Mouse (Mus musculus) erythroblast, embryonic 14.5 days (primary cell): ENCODE measurements at regions not wholly inside any gene's neighbourhood (a gene's known extent, or its start where the extent isn't known, plus 50 kb on each side); places are given as distances from the start of the nearest gene placed in this dataset.

ENCODE experiments used
- H3K27me3 ChIP-seq: 2 replicates; pipeline ENCODE4 v1.6.1; 2012; ENCODE audit warnings: inconsistent platforms; ENCODE audit not compliant: control insufficient read depth
- H3K36me3 ChIP-seq: 2 replicates; pipeline ENCODE4 v1.6.1; 2012; ENCODE audit warnings: mild to moderate bottlenecking, inconsistent platforms; ENCODE audit not compliant: control insufficient read depth
- H3K4me1 ChIP-seq: 2 replicates; pipeline ENCODE4 v1.6.1; 2012; ENCODE audit warnings: inconsistent platforms; ENCODE audit not compliant: control insufficient read depth
- H3K4me3 ChIP-seq: replicated peaks from 2 replicates; pipeline ENCODE3; 2012; ENCODE audit warnings: moderate library complexity, mild to moderate bottlenecking, inconsistent platforms
- H3K9me3 ChIP-seq: 2 replicates; pipeline ENCODE4 v1.6.1; 2012; ENCODE audit warnings: low read length, inconsistent platforms, mixed read lengths; ENCODE audit not compliant: control insufficient read depth
- GATA1 ChIP-seq: IDR thresholded peaks from 2 replicates; pipeline ENCODE4 v1.6.1; 2012; ENCODE audit warnings: low read length, inconsistent platforms, mixed read lengths
- TAL1 ChIP-seq: IDR thresholded peaks from 3 replicates; pipeline ENCODE4 v1.6.1; 2012; ENCODE audit warnings: low read length, inconsistent platforms, mixed read lengths

DNA sequence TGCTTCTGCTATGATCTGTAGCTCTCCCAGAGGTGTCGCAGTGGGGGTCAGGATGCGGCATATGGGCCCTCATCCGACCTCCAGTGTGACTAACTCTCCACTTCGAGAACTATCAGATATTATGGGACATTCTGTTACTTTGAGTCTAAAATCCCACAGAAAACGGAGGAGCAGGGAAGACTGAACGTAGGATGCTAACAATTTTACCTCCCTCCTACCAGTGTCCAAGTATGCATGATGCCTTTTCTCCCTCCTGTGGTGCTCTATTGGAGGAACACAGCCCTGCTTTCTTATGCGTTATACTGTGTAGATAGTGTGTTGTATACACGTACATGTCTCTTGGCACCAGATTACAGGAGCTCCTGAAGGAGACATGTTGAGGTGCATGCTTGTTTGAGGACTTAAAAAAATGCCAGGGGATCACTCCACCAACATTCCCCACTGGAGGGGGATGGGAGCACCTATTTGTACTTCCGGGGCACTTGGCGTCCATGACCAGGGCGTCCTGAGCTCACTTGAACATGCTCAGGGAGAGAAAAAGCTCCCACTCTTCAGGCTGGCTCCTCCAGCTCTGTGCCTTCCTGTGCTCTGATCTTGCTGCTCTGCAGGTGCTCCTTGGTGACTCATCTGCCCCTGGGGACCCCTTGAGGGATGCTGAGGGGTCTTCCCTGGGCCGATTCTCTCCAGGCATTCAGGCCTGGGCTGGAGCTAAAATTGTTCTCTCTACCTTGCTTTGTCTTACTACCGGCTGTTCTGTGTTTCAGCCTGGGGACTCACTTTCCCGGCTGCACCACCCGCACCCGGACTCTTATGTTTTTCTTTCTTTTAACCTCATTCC lies 73.6 kb upstream of the Bod1 start:
- no peaks in the 10 kb centered on the region for H3K36me3 ChIP-seq
- TF ChIP-seq TAL1 = no peak
- no peak for TF ChIP-seq GATA1
- no peaks in the 10 kb centered on the region for H3K9me3 ChIP-seq
- peaks cover 8% of the 10 kb centered on the region for H3K4me1 ChIP-seq
- H3K27me3 ChIP-seq = peaks cover 28% of the 10 kb centered on the region
- no peak overlapping the region for H3K4me3 ChIP-seq

DNA sequence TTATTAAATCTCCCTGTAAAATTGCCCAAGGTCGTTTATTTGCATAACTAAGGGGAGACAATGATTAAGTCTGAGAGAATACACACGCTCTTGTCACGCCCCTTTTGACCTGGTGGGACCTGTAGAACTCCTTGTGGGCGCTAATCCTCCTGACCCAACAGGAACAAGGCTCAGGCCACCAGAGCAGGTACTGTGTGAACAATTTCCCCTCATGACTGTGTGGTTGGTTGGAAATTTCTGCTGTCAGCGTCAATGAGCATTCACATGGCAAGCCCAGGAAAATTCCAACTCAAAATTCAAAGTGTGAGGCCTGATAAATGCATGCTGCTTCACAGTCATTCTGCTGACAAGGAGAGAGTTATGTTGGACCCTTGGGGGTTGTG lies 74.2 kb upstream of the Bod1 start:
- Histone ChIP-seq H3K9me3 (peaks cover 4% of the 10 kb centered on the region; the same call in 1 of the 2 replicates), H3K4me1 (peaks cover 12% of the 10 kb centered on the region), H3K36me3 (no peaks in the 10 kb centered on the region), H3K4me3 (no peak overlapping the region), H3K27me3 (peaks cover 33% of the 10 kb centered on the region)
- TF ChIP-seq GATA1 (no peak), TAL1 (no peak)

DNA sequence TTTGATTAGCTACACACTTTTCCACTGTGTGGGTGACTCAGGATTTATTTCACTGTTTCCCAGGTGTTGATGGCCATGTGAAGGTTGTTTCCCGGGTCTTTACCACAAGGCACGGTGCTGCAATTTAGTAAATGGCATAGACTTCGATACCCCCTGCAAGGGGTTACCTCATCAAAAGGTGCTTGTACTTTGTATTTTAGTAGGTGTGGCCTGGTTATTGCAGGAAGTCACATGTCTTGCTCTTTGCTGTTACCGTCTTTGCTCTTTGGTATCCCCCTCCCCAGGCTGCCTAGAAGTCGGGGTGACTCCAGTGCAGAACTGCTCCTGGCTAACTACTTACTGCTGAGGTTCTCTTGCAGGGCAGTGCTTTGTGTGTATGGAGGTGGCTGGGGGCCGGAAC lies 74.8 kb upstream of the Bod1 start:
- peaks cover 33% of the 10 kb centered on the region for H3K27me3 ChIP-seq
- TF ChIP-seq GATA1 (no peak), TAL1 (no peak)
- H3K9me3 ChIP-seq = peaks cover 4% of the 10 kb centered on the region; the same call in 1 of the 2 replicates
- no peak overlapping the region for H3K4me3 ChIP-seq
- H3K4me1 ChIP-seq = peaks cover 17% of the 10 kb centered on the region
- H3K36me3 ChIP-seq = no peaks in the 10 kb centered on the region

DNA sequence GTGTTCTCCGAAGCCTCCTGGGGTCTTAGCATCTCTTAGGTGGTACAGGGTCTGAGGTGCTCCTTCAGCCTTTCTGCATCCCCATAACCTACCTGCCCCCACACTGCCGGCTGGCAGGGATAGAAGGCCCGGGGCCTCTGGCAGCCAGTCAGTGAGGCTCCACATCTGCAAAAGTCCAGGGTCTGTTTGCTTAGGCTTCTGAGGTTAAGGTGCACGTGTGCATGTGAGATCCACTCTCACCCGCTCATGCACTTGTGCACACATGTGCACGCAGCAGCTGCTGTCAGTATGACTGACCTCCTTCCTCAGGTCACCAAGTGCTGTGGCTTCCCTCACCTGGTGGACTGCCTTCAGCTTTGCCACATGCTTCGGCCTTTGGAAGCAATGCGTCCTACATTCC lies 75.3 kb upstream of the Bod1 start:
- H3K36me3 ChIP-seq = no peaks in the 10 kb centered on the region
- H3K4me1 ChIP-seq = peaks cover 21% of the 10 kb centered on the region
- H3K4me3 ChIP-seq = no peak overlapping the region
- peaks cover 4% of the 10 kb centered on the region; the same call in 1 of the 2 replicates for H3K9me3 ChIP-seq
- H3K27me3 ChIP-seq = peaks cover 31% of the 10 kb centered on the region
- TF ChIP-seq TAL1 (no peak), GATA1 (no peak)

DNA sequence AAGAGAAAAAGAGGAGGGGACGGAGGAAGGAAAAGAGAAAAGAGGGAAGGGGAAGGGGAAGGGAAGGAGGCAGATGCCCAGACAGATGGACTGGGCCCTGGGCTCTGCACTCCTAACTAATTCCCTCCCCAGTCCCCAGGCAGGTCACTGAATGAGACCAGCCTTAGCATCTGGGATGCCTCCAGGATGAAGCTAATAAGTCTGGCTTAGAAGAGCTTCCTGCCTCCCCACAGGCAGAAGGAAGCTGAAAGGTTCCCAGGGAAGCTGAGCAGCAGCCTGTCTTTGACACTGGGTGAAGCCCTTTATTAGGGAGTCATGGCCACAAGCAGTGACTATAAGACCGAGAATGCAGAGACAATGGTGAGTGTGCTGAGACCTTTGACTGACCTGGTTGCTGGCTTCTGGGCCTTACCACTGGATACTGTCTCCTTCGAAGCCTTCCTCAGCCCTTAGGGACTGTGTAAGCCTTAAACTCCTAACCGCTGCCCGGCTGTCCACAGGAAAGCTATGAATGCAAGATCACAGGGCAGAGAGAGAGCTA lies 76.7 kb upstream of the Bod1 start:
- peaks cover 4% of the 10 kb centered on the region; the same call in 1 of the 2 replicates for H3K9me3 ChIP-seq
- peaks cover 34% of the 10 kb centered on the region for H3K27me3 ChIP-seq
- H3K4me1 ChIP-seq = peaks cover 24% of the 10 kb centered on the region
- no peaks in the 10 kb centered on the region for H3K36me3 ChIP-seq
- TF ChIP-seq GATA1 (no peak), TAL1 (no peak)
- H3K4me3 ChIP-seq = no peak overlapping the region

DNA sequence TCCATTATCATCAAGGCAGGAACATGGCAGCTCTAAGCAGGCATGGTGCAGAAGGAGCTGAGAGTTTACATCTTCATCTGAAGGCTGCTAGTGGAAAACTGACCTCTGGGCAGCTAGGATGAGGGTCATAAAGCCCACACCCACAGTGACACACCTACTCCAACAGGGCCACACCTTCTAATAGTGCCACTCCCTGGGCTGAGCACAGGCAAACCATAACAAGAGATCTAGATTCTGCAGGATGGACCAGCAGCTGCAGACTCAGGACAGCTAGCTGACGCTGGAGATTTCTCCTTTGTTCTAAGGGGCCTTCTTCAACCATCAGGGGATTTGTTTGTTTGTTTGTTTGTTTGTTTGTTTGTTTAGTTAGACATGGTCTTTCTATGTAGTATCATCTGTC lies 79.6 kb upstream of the Bod1 start:
- no peak for TF ChIP-seq GATA1
- TF ChIP-seq TAL1 = no peak
- peaks cover 33% of the 10 kb centered on the region for H3K27me3 ChIP-seq

DNA sequence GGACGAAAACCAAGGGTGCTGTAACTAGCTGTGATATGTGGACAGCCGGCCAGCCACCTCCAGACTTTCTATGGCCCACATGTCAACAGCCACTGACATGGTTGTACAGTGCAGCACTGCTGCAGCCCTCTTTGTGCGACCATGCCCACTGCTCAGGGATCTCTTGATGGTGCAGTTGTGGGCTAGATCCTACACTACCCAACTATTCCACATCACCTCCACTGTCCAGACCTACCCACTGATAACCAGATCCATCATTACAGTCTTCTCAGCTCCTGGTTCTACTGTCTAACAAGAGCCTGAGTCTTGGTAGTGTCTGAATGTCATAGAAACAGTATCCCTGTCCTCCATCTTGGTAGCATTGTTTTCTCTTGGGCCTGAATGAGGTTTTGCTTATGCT lies 81.5 kb upstream of the Bod1 start:
- TF ChIP-seq GATA1 = no peak
- TF ChIP-seq TAL1 = no peak
- Histone ChIP-seq H3K9me3 (peaks cover 4% of the 10 kb centered on the region; the same call in 1 of the 2 replicates), H3K4me3 (no peak overlapping the region), H3K36me3 (no peaks in the 10 kb centered on the region), H3K27me3 (peaks cover 45% of the 10 kb centered on the region), H3K4me1 (peaks cover 38% of the 10 kb centered on the region)

More for the DNA sequence above, 79.6 kb upstream of the Bod1 start:
- H3K36me3 ChIP-seq = no peaks in the 10 kb centered on the region
- H3K4me3 ChIP-seq = no peak overlapping the region
- H3K9me3 ChIP-seq = peaks cover 4% of the 10 kb centered on the region; the same call in 1 of the 2 replicates
- H3K4me1 ChIP-seq = peaks cover 37% of the 10 kb centered on the region

DNA sequence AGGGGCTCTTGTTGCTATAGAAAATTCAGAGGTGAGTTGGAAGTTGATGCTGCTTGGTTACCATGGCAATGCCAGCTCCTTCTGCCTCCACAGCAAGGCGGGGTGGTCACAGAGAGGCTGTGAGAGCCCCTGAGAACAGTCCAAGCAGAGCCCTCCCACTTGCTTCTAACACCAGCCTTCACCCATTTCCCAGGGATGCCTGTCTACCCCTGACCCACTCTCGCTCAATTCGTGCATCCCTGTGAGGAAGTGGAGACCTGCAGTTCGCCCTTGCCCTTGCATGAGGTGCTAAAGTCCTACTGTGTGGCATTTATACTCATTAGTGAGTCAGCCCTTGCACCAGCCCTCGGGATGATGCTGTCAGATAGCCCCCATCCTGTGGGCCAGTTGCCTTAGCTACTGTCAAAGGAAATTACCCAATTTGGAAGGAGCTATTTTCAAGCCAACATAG lies 82.1 kb upstream of the Bod1 start:
- Histone ChIP-seq H3K27me3 (peaks cover 45% of the 10 kb centered on the region), H3K9me3 (peaks cover 4% of the 10 kb centered on the region; the same call in 1 of the 2 replicates), H3K4me1 (peaks cover 33% of the 10 kb centered on the region), H3K4me3 (no peak overlapping the region), H3K36me3 (no peaks in the 10 kb centered on the region)
- no peak for TF ChIP-seq GATA1
- TF ChIP-seq TAL1 = no peak

DNA sequence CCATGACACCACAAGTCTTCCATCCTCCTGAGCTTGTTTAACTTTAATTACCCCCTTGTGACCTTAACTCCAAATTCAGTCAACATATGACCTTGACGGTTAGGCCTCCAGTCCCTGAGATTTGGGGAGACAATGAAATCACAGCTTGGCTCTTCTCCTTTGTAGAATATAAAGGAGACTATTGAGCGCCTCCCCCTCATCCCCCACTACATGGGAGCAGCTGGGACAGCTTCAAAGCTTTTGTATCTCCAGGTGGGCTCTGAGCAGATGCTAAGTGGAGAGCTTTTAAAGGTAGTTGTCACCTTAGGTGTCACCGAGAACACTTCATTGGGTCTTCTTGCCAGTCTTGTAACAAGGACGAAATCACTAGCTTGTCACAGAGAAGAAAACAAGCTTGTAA lies 82.7 kb upstream of the Bod1 start:
- Histone ChIP-seq H3K36me3 (no peaks in the 10 kb centered on the region), H3K27me3 (peaks cover 47% of the 10 kb centered on the region), H3K9me3 (peaks cover 4% of the 10 kb centered on the region; the same call in 1 of the 2 replicates), H3K4me1 (peaks cover 33% of the 10 kb centered on the region), H3K4me3 (no peak overlapping the region)
- TF ChIP-seq TAL1 (no peak; the same call in 2 of the 3 replicates), GATA1 (no peak)
